Mouse (Mus musculus) stomach, postnatal 0 days (tissue): ENCODE results near the gene Fbln7. TPM values are rescaled to one million over a fixed set of nuclear protein-coding genes. Genes with fewer than 3 reads are reported as not detected.
A peak's percentile ranks its signal among the peaks of the same experiment; 100 is the strongest.

Experiments
- ATAC-seq: fragments of 200-750 bp; cut with Nextera tagmentation; 2 replicates; pipeline ENCODE4 v1.8.0; 2017; ENCODE audit not compliant: low FRiP score, low TSS enrichment
- DNase-seq: peaks from one replicate; pipeline ENCODE4 v3.0.0-alpha.2; 2016; ENCODE audit warnings: low spot score
- H3K27ac ChIP-seq: fragments of 300-500 bp; sonication (generic); replicated peaks from 2 replicates; pipeline ENCODE4 v1.5.1; 2014; ENCODE audit warnings: mild to moderate bottlenecking, control low read depth
- H3K27me3 ChIP-seq: fragments of 300-500 bp; sonication (generic); 2 replicates; pipeline ENCODE4 v1.6.1; 2014; ENCODE audit warnings: low read length; ENCODE audit not compliant: control insufficient read depth, insufficient read depth
- H3K36me3 ChIP-seq: fragments of 300-500 bp; sonication (generic); 2 replicates; pipeline ENCODE4 v1.6.1; 2014; ENCODE audit warnings: low read length, mixed read lengths; ENCODE audit not compliant: control insufficient read depth, insufficient read depth
- H3K4me1 ChIP-seq: fragments of 300-500 bp; sonication (generic); replicated peaks from 2 replicates; pipeline ENCODE4 v1.6.1; 2014; ENCODE audit warnings: antibody characterized with exemption; ENCODE audit not compliant: control insufficient read depth, insufficient read depth
- H3K4me2 ChIP-seq: fragments of 300-500 bp; sonication (generic); replicated peaks from 2 replicates; pipeline ENCODE4 v1.6.1; 2014; ENCODE audit warnings: low read depth, mild to moderate bottlenecking, control low read depth, moderate library complexity
- H3K4me3 ChIP-seq: fragments of 300-500 bp; sonication (generic); 2 replicates; pipeline ENCODE4 v1.5.1; 2014; ENCODE audit warnings: low read depth, low read length, control low read depth
- H3K9ac ChIP-seq: fragments of 300-500 bp; sonication (generic); 2 replicates; pipeline ENCODE4 v1.6.1; 2014; ENCODE audit warnings: mild to moderate bottlenecking, low read length, control low read depth, mixed read lengths
- H3K9me3 ChIP-seq: fragments of 300-500 bp; sonication (generic); 2 replicates; pipeline ENCODE4 v1.6.1; 2016; ENCODE audit warnings: low read length; ENCODE audit not compliant: control insufficient read depth
- CTCF ChIP-seq: IDR thresholded peaks from 2 replicates; pipeline ENCODE4 v1.5.1; 2016; ENCODE audit warnings: antibody characterized with exemption, low read depth, mild to moderate bottlenecking, moderate library complexity
- EP300 ChIP-seq: optimal IDR thresholded peaks from 2 replicates; pipeline ENCODE3; 2016; ENCODE audit warnings: antibody characterized with exemption
- WGBS: fragments of 180-500 bp; shearing (Covaris S2); extraction: QIAGEN DNeasy Blood & Tissue Kit; methylation state at CpG from one replicate; pipeline ENCODE4 v1.1.7; 2014; 5-methylcytosine and 5-hydroxymethylcytosine counted together
- polyA plus RNA-seq: library from polyadenylated mRNA; unstranded; fragments of >200 nt; fragmentation: Nextera tagmentation; extraction: Ambion mirVana; gene quantifications from 2 replicates; pipeline ENCODE4 v1.2.1, GENCODE M21; 2015

The Fbln7 gene
- polyA plus RNA-seq, 1 experiment from 2014 or later = 2.5 TPM

- WGBS = 87% methylated on average over 9 of the region's 9 CpGs
- Histone ChIP-seq H3K4me3 (no peak overlapping the region), H3K4me2 (no peak overlapping the region), H3K4me1 (no peaks in the 10 kb centered on the region), H3K27ac (no peak overlapping the region), H3K36me3 (no peaks in the 10 kb centered on the region), H3K27me3 (no peaks in the 10 kb centered on the region), H3K9me3 (no peaks in the 10 kb centered on the region), H3K9ac (no peak overlapping the region)
- no peak for DNase-seq
- TF ChIP-seq EP300 (no peak), CTCF (no peak)
- no peak for ATAC-seq
Observed at GRCm38 (mm10) chr2:128872256-128872655, 9.5 kb downstream of the Fbln7 start.

- no peak overlapping the region for H3K9ac ChIP-seq
- H3K27ac ChIP-seq = no peak overlapping the region
- no peaks in the 10 kb centered on the region for H3K36me3 ChIP-seq
- no peaks in the 10 kb centered on the region for H3K4me1 ChIP-seq
- no peak for DNase-seq
- TF ChIP-seq CTCF (no peak), EP300 (no peak)
- no peaks in the 10 kb centered on the region for H3K9me3 ChIP-seq
- H3K4me3 ChIP-seq = no peak overlapping the region
- 78% methylated on average over 8 of the region's 8 CpGs for WGBS
- no peaks in the 10 kb centered on the region for H3K27me3 ChIP-seq
- no peak for ATAC-seq
- no peak overlapping the region for H3K4me2 ChIP-seq
Observed at GRCm38 (mm10) chr2:128875526-128875925, 12.7 kb downstream of the Fbln7 start.

GRCm38 (mm10) chr2:128881236-128881635 lies 18.5 kb downstream of the Fbln7 start:
- H3K4me2 ChIP-seq = no peak overlapping the region
- no peak for TF ChIP-seq EP300
- peak; percentile 62 for TF ChIP-seq CTCF
- no peaks in the 10 kb centered on the region for H3K36me3 ChIP-seq
- DNase-seq (no peak), ATAC-seq (no peak)
- H3K9me3 ChIP-seq = no peaks in the 10 kb centered on the region
- 63% methylated on average over 4 of the region's 4 CpGs for WGBS
- no peaks in the 10 kb centered on the region for H3K4me1 ChIP-seq
- no peak overlapping the region for H3K4me3 ChIP-seq
- H3K27ac ChIP-seq = no peak overlapping the region
- no peaks in the 10 kb centered on the region for H3K27me3 ChIP-seq
- no peak overlapping the region for H3K9ac ChIP-seq

- H3K4me1 ChIP-seq = no peaks in the 10 kb centered on the region
- H3K4me2 ChIP-seq = no peak overlapping the region
- no peak overlapping the region for H3K4me3 ChIP-seq
- no peaks in the 10 kb centered on the region for H3K36me3 ChIP-seq
- no peaks in the 10 kb centered on the region for H3K9me3 ChIP-seq
- no peak for TF ChIP-seq CTCF
- TF ChIP-seq EP300 = no peak
- no peak overlapping the region for H3K27ac ChIP-seq
- DNase-seq (no peak), ATAC-seq (no peak)
- no peak overlapping the region for H3K9ac ChIP-seq
- 76% methylated on average over 8 of the region's 8 CpGs for WGBS
- no peaks in the 10 kb centered on the region for H3K27me3 ChIP-seq
Observed at GRCm38 (mm10) chr2:128885225-128885811, 22.5 kb downstream of the Fbln7 start.

- H3K27me3 ChIP-seq = no peaks in the 10 kb centered on the region
- no peak overlapping the region for H3K9ac ChIP-seq
- no peaks in the 10 kb centered on the region for H3K9me3 ChIP-seq
- 54% methylated on average over 6 of the region's 6 CpGs for WGBS
- ATAC-seq (no peak), DNase-seq (no peak)
- no peak for TF ChIP-seq EP300
- no peak for TF ChIP-seq CTCF
- H3K4me1 ChIP-seq = no peaks in the 10 kb centered on the region
- no peak overlapping the region for H3K4me2 ChIP-seq
- no peak overlapping the region for H3K4me3 ChIP-seq
- H3K36me3 ChIP-seq = no peaks in the 10 kb centered on the region
- H3K27ac ChIP-seq = no peak overlapping the region
Observed at GRCm38 (mm10) chr2:128887866-128888550, 25.2 kb downstream of the Fbln7 start.

- Histone ChIP-seq H3K4me1 (no peaks in the 10 kb centered on the region), H3K9ac (no peak overlapping the region), H3K27me3 (no peaks in the 10 kb centered on the region), H3K4me2 (no peak overlapping the region), H3K36me3 (no peaks in the 10 kb centered on the region), H3K27ac (no peak overlapping the region), H3K4me3 (no peak overlapping the region), H3K9me3 (no peaks in the 10 kb centered on the region)
- ATAC-seq (no peak), DNase-seq (no peak)
- 86% methylated on average over 4 of the region's 4 CpGs for WGBS
- TF ChIP-seq CTCF (peak; percentile 42), EP300 (no peak)
Observed at GRCm38 (mm10) chr2:128890661-128891335, 28.0 kb downstream of the Fbln7 start.
